Mouse (Mus musculus): ENCODE measurements at regions not wholly inside any gene's neighbourhood (a gene's known extent, or its start where the extent isn't known, plus 50 kb on each side); places are given as distances from the start of the nearest gene placed in this dataset.

GRCm38 (mm10) chr16:24139109-24139508, 150.5 kb upstream of the Bcl6 start:
- peak; percentile 74 for DNase-seq

GRCm38 (mm10) chr16:24137266-24138033, 148.8 kb upstream of the Bcl6 start:
- peak; percentile 83 for DNase-seq

- peak; percentile 64 for DNase-seq
Measured at GRCm38 (mm10) chr16:24136483-24137148, 148.0 kb upstream of the Bcl6 start.

GRCm38 (mm10) chr16:24135841-24136240, 147.2 kb upstream of the Bcl6 start:
- peak; percentile 94 for DNase-seq

GRCm38 (mm10) chr16:24135351-24135750, 146.7 kb upstream of the Bcl6 start:
- peak; percentile 55 for DNase-seq

- DNase-seq: peak; percentile 68
Measured at GRCm38 (mm10) chr16:24134486-24135050, 145.9 kb upstream of the Bcl6 start.

- DNase-seq: peak; percentile 55
Measured at GRCm38 (mm10) chr16:24130646-24131045, 142.0 kb upstream of the Bcl6 start.

GRCm38 (mm10) chr16:24129701-24130100, 141.0 kb upstream of the Bcl6 start:
- peak; percentile 64 for DNase-seq

GRCm38 (mm10) chr16:24128566-24128965, 139.9 kb upstream of the Bcl6 start:
- DNase-seq: peak; percentile 96

- DNase-seq: peak; percentile 29
Measured at GRCm38 (mm10) chr16:24124766-24125165, 136.1 kb upstream of the Bcl6 start.

GRCm38 (mm10) chr16:24124083-24124482, 135.4 kb upstream of the Bcl6 start:
- peak; percentile 65 for DNase-seq

- peak; percentile 78 for DNase-seq
Measured at GRCm38 (mm10) chr16:24121633-24122032, 133.0 kb upstream of the Bcl6 start.

GRCm38 (mm10) chr16:24120836-24121235, 132.2 kb upstream of the Bcl6 start:
- DNase-seq: peak; percentile 97

GRCm38 (mm10) chr16:24118487-24118886, 129.8 kb upstream of the Bcl6 start:
- no peak for DNase-seq

- peak; percentile 76 for DNase-seq
Measured at GRCm38 (mm10) chr16:24102854-24103690, 114.4 kb upstream of the Bcl6 start.

- DNase-seq: peak; percentile 84
Measured at GRCm38 (mm10) chr16:24097596-24097995, 108.9 kb upstream of the Bcl6 start.

- DNase-seq: peak; percentile 67
Measured at GRCm38 (mm10) chr16:24096076-24096475, 107.4 kb upstream of the Bcl6 start.

GRCm38 (mm10) chr16:24095630-24096029, 107.0 kb upstream of the Bcl6 start:
- DNase-seq: peak; percentile 73

- DNase-seq: peak; percentile 73
Measured at GRCm38 (mm10) chr16:24094566-24094965, 105.9 kb upstream of the Bcl6 start.

- peak; percentile 42 for DNase-seq
Measured at GRCm38 (mm10) chr16:24093624-24094023, 105.0 kb upstream of the Bcl6 start.

GRCm38 (mm10) chr16:24092616-24093525, 104.2 kb upstream of the Bcl6 start:
- DNase-seq: peak; percentile 53

- DNase-seq: no peak
Measured at GRCm38 (mm10) chr16:24092136-24092535, 103.5 kb upstream of the Bcl6 start.
